Mouse (Mus musculus) layer of hippocampus, postnatal 25 days (tissue): Measurements from ENCODE around the gene Cfb. TPM values are rescaled to one million over a fixed set of nuclear protein-coding genes. Genes with fewer than 3 reads are reported as not detected.
"Not testable (repeated sequence)": the region's sequence is repeated elsewhere in the genome, so short reads cannot be mapped to it uniquely, and the experiment has no call there.

Experiments
- DNase-seq, 2 experiments: peaks; one replicate each; pipeline ENCODE4 v3.0.0; 2022; ENCODE audit warnings: mixed read lengths in 2 of 2, low spot score in 1 of 2; ENCODE audit errors: extremely low spot score in 1 of 2
- microRNA-seq, 2 experiments: library from miRNA; unstranded; fragments of <30 nt; microRNA quantifications; one replicate each; pipeline ENCODE4 v1.2.0; 2021
- total RNA-seq, 2 experiments: library from RNA; stranded (reverse); gene quantifications; 2 replicates each; pipeline ENCODE4 v1.2.3; 2021

The Cfb gene
- total RNA-seq, 2 experiments from 2014 or later = 0.17 TPM; not detected in 1

- DNase-seq = no peak
These were observed 23.5 kb downstream of the Cfb start for GRCm38 (mm10) chr17:34838785-34839184.

GRCm38 (mm10) chr17:34837464-34838324 is 24.6 kb downstream of the Cfb start:
- DNase-seq = no peak

GRCm38 (mm10) chr17:34836856-34837221 is 25.5 kb downstream of the Cfb start, which contains the start of the genes Stk19 and Dxo:
Gene Stk19 (minus strand): TSS chr17:34836945.
Gene Dxo (plus strand): TSS chr17:34837019.
- peak; percentile 92 to 95 for DNase-seq

- DNase-seq = no peak
These were observed 26.0 kb downstream of the Cfb start for GRCm38 (mm10) chr17:34836155-34836855.

GRCm38 (mm10) chr17:34830776-34831175 is 31.5 kb downstream of the Cfb start:
- not testable (repeated sequence) for DNase-seq

GRCm38 (mm10) chr17:34814818-34815370 is 47.4 kb downstream of the Cfb start:
- no peak for DNase-seq

GRCm38 (mm10) chr17:34813747-34814146 is 48.6 kb downstream of the Cfb start:
- DNase-seq = peak; percentile 38 to 64

- no peak for DNase-seq
These were observed 51.0 kb downstream of the Cfb start for GRCm38 (mm10) chr17:34811275-34811674.

GRCm38 (mm10) chr17:34810811-34811210 is 51.5 kb downstream of the Cfb start:
- not testable (repeated sequence) for DNase-seq

- not testable (repeated sequence) for DNase-seq
These were observed 51.9 kb downstream of the Cfb start for GRCm38 (mm10) chr17:34810411-34810810.

GRCm38 (mm10) chr17:34808599-34809205 is 53.6 kb downstream of the Cfb start:
- no peak for DNase-seq

- no peak for DNase-seq
These were observed 55.1 kb downstream of the Cfb start for GRCm38 (mm10) chr17:34807176-34807575.

Small RNAs within 50 kb of the gene (microRNA-seq; reads per million reads assigned to microRNA genes)
- 2.6 to 3.0 reads per million in 2 experiments for gene Mir6970
- gene Mir6971 = 3.1 to 5.8 reads per million in 2 experiments
- 0 reads per million in 2 experiments for gene Mir6972

Other genes with a start within 250 kb of the Cfb start
- 1 to 10 TPM; 2.1 to 3.7 TPM for gene Egfl8, start 246.5 kb downstream of the Cfb start, total RNA-seq
- 10 to 100 TPM; 42.4 to 48.4 TPM for gene Ppt2, start 234.0 kb downstream of the Cfb start, total RNA-seq
- 100 to 1,000 TPM; 259 to 330 TPM for gene Prrt1, start 233.0 kb downstream of the Cfb start, total RNA-seq
- gene Fkbpl, start 217.8 kb downstream of the Cfb start, total RNA-seq = 10 to 100 TPM; 14.1 to 14.9 TPM
- gene Atf6b, start 215.4 kb downstream of the Cfb start, total RNA-seq = 100 to 1,000 TPM in 1 of 2 experiments, 10 to 100 TPM in 1; 97.1 to 102 TPM
- 1 to 10 TPM; 7.1 to 9.0 TPM for gene Tnxb, start 192.0 kb downstream of the Cfb start, total RNA-seq
- gene C4b, start 118.6 kb downstream of the Cfb start, total RNA-seq = 10 to 100 TPM; 16.5 to 17.5 TPM
- gene Cyp21a1, start 58.0 kb downstream of the Cfb start, total RNA-seq = under 1 TPM; 0.12 to 0.19 TPM
- 10 to 100 TPM; 57.3 to 59.8 TPM for gene Stk19, start 25.6 kb downstream of the Cfb start, total RNA-seq
- gene Dxo, start 25.5 kb downstream of the Cfb start, total RNA-seq = 10 to 100 TPM; 36.7 to 37.7 TPM
- 10 to 100 TPM; 64.7 to 72.4 TPM for gene Skiv2l, start 12.3 kb downstream of the Cfb start, total RNA-seq
- gene Nelfe, start 12.1 kb downstream of the Cfb start, total RNA-seq = 10 to 100 TPM; 32.1 to 39.1 TPM
- 1 to 10 TPM; 7.3 to 7.7 TPM for gene Zbtb12, start 17.0 kb upstream of the Cfb start, total RNA-seq
- not detected for gene Gm20547, start 19.5 kb upstream of the Cfb start, total RNA-seq
- gene C2, start 35.7 kb upstream of the Cfb start, total RNA-seq = 1 to 10 TPM in 1 of 2 experiments, under 1 TPM in 1; 0.86 to 1.9 TPM
- gene Ehmt2, start 36.0 kb upstream of the Cfb start, total RNA-seq = 100 to 1,000 TPM; 164 to 188 TPM
- gene Slc44a4, start 51.9 kb upstream of the Cfb start, total RNA-seq = under 1 TPM; 0.20 to 0.21 TPM
- gene Neu1, start 68.7 kb upstream of the Cfb start, total RNA-seq = 10 to 100 TPM; 37.2 to 37.4 TPM
- 10 to 100 TPM; 17.0 to 23.5 TPM for gene Hspa1b, start 96.7 kb upstream of the Cfb start, total RNA-seq
- not detected for gene Gm20481, start 107.4 kb upstream of the Cfb start, total RNA-seq
- 10 to 100 TPM; 14.9 to 17.9 TPM for gene Hspa1a, start 109.6 kb upstream of the Cfb start, total RNA-seq
- under 1 TPM; 0.22 to 0.31 TPM for gene Hspa1l, start 110.2 kb upstream of the Cfb start, total RNA-seq
- gene Lsm2, start 119.3 kb upstream of the Cfb start, total RNA-seq = 10 to 100 TPM; 18.1 to 19.3 TPM
- 10 to 100 TPM; 43.7 to 55.6 TPM for gene Vars, start 138.5 kb upstream of the Cfb start, total RNA-seq
- under 1 TPM; 0.07 to 0.23 TPM for gene Vwa7, start 154.1 kb upstream of the Cfb start, total RNA-seq
- gene Sapcd1, start 165.5 kb upstream of the Cfb start, total RNA-seq = 1 to 10 TPM in 1 of 2 experiments, under 1 TPM in 1; 0.64 to 1.1 TPM
- gene Msh5, start 184.2 kb upstream of the Cfb start, total RNA-seq = under 1 TPM; 0.62 to 0.82 TPM
- gene Clic1, start 187.4 kb upstream of the Cfb start, total RNA-seq = 10 to 100 TPM in 1 of 2 experiments, 1 to 10 TPM in 1; 9.7 to 10.1 TPM
- 10 to 100 TPM; 19.5 to 20.7 TPM for gene Ddah2, start 196.5 kb upstream of the Cfb start, total RNA-seq
- gene Ly6g6c, start 202.9 kb upstream of the Cfb start, total RNA-seq = not detected
- not detected for gene Mpig6b, start 203.7 kb upstream of the Cfb start, total RNA-seq
- 1 to 10 TPM; 4.1 to 4.3 TPM for gene Ly6g6e, start 214.4 kb upstream of the Cfb start, total RNA-seq
- gene Ly6g6d, start 215.5 kb upstream of the Cfb start, total RNA-seq = 1 to 10 TPM in 1 of 2 experiments, under 1 TPM in 1; 0.80 to 1.2 TPM
- gene Ly6g6f, start 223.1 kb upstream of the Cfb start, total RNA-seq = not detected
- gene Abhd16a, start 226.7 kb upstream of the Cfb start, total RNA-seq = 10 to 100 TPM; 97.9 to 98.1 TPM
- gene Ly6g5c, start 245.8 kb upstream of the Cfb start, total RNA-seq = not detected